Mouse (Mus musculus) megakaryocyte-erythroid progenitor cell, adult 5-6 weeks (primary cell): ENCODE results near the gene Fbxo41. TPM values are rescaled to one million over a fixed set of nuclear protein-coding genes. Genes with fewer than 3 reads are reported as not detected.

ENCODE experiments used
- total RNA-seq, 2 experiments: library from RNA; stranded (forward) in 1 of 2; stranded (reverse) in 1 of 2; fragments of 200-1000, 215-1000 nt in 1 of 2; fragments of >200 nt in 1 of 2; fragmentation: Nextera tagmentation in 1 of 2; gene quantifications; 2 replicates each; pipeline ENCODE4 v1.2.3; 2014 to 2017

Gene Fbxo41
- total RNA-seq, 2 experiments from 2014 or later: not detected

Other genes with a start within 250 kb of the Fbxo41 start
- gene Sfxn5, start 169.6 kb downstream of the Fbxo41 start, total RNA-seq (2014; fragmentation: Nextera tagmentation): 0.31 and 1.5 TPM in 2 replicates
- gene Sfxn5, start 169.6 kb downstream of the Fbxo41 start, total RNA-seq (2017): 0.76 and 1.3 TPM in 2 replicates
- gene Rab11fip5, start 128.4 kb downstream of the Fbxo41 start, total RNA-seq (2014; fragmentation: Nextera tagmentation): 2.4 and 3.5 TPM in 2 replicates
- gene Rab11fip5, start 128.4 kb downstream of the Fbxo41 start, total RNA-seq (2017): 1.1 and 2.2 TPM in 2 replicates
- gene Noto, start 79.1 kb downstream of the Fbxo41 start, total RNA-seq (2014; fragmentation: Nextera tagmentation): not detected in 2 replicates
- gene Noto, start 79.1 kb downstream of the Fbxo41 start, total RNA-seq (2017): not detected in 2 replicates
- 43.9 and 54.6 TPM in 2 replicates for gene Smyd5, start 71.0 kb downstream of the Fbxo41 start, total RNA-seq (2014; fragmentation: Nextera tagmentation)
- gene Smyd5, start 71.0 kb downstream of the Fbxo41 start, total RNA-seq (2017): 36.8 and 43.6 TPM in 2 replicates
- 322 and 323 TPM in 2 replicates for gene Cct7, start 51.5 kb downstream of the Fbxo41 start, total RNA-seq (2014; fragmentation: Nextera tagmentation)
- gene Cct7, start 51.5 kb downstream of the Fbxo41 start, total RNA-seq (2017): 456 and 460 TPM in 2 replicates
- 34.0 and 38.3 TPM in 2 replicates for gene Pradc1, start 51.0 kb downstream of the Fbxo41 start, total RNA-seq (2014; fragmentation: Nextera tagmentation)
- gene Pradc1, start 51.0 kb downstream of the Fbxo41 start, total RNA-seq (2017): 15.3 and 19.4 TPM in 2 replicates
- gene Egr4, start 10.6 kb upstream of the Fbxo41 start, total RNA-seq (2014; fragmentation: Nextera tagmentation): not detected in 2 replicates
- 0.05 TPM in 1 of 2 replicates, not detected in the other for gene Egr4, start 10.6 kb upstream of the Fbxo41 start, total RNA-seq (2017)
- 39.1 and 40.7 TPM in 2 replicates for gene Alms1, start 84.5 kb upstream of the Fbxo41 start, total RNA-seq (2014; fragmentation: Nextera tagmentation)
- 25.4 and 25.5 TPM in 2 replicates for gene Alms1, start 84.5 kb upstream of the Fbxo41 start, total RNA-seq (2017)
- not detected in 2 replicates for gene Nat8f7, start 210.2 kb upstream of the Fbxo41 start, total RNA-seq (2014; fragmentation: Nextera tagmentation)
- gene Nat8f7, start 210.2 kb upstream of the Fbxo41 start, total RNA-seq (2017): not detected in 2 replicates